In the genomic region with DNA sequence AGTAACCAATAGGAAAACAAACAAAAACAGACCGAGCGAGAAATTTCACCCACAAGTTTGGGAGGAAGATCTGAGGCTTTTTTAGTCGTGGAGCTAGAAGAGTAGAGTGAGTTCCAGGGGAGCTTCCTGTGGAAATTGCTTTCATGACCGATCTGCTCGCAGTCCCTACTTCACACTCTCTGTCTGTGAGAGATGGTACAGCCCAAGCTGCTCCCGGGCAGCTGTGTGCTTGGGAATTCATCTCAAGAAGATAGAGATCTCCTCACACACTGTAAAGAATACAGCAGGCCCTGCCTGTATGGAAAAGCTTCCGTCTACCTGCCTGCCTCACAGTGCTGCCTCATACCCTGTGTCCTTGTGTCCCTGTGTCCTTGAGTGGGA, we compare ENCODE assay signal across 13 mouse cellular contexts. TPM values are rescaled to one million over a fixed set of nuclear protein-coding genes. Genes with fewer than 3 reads are reported as not detected.
DNase-seq lines count a peak whose midpoint lies in the region; ATAC-seq and TF ChIP-seq lines count a peak whose summit lies in the region.
"Had no signal": no experiment of that assay in that cellular context is flagged by ENCODE, and none has a peak within 500 bp of the region (broad histone marks: within the 10 kb centered on the region; RNA-seq: fewer than 3 reads in every experiment).

No protein-coding gene starts in this region.

- H3K4me3 ChIP-seq in forebrain, embryonic 11.5 days (ENCODE audit: low read depth, low read length), result no peak overlapping the region
- no peak overlapping the region for H3K4me3 ChIP-seq in forebrain, embryonic 16.5 days (replicated peaks; ENCODE audit: low read length)
- H3K4me3 ChIP-seq in heart, postnatal 0 days (ENCODE audit: low read depth, low read length), result no peak overlapping the region
- no peak overlapping the region for H3K4me3 ChIP-seq in lung, embryonic 16.5 days (ENCODE audit: low read length)
- H3K4me3 ChIP-seq in lung, postnatal 0 days (ENCODE audit: low read depth, low read length), result no peak overlapping the region
- no peak overlapping the region for H3K4me3 ChIP-seq in forebrain, postnatal 0 days (ENCODE audit: low read depth, low read length)
- H3K4me3 ChIP-seq in intestine, embryonic 15.5 days (replicated peaks), result no peak overlapping the region
- H3K4me3 ChIP-seq: liver, embryonic 15.5 days had no signal

- WGBS in forebrain, embryonic 11.5 days, result 41% methylated on average over 7 of the region's 7 CpGs
- 30% methylated on average over 7 of the region's 7 CpGs for WGBS in forebrain, embryonic 16.5 days
- WGBS in heart, postnatal 0 days, result 36% methylated on average over 7 of the region's 7 CpGs
- WGBS in lung, embryonic 16.5 days, result 41% methylated on average over 7 of the region's 7 CpGs
- WGBS in lung, postnatal 0 days, result 38% methylated on average over 7 of the region's 7 CpGs
- 23% methylated on average over 7 of the region's 7 CpGs for WGBS in forebrain, postnatal 0 days
- 53% methylated on average over 7 of the region's 7 CpGs for WGBS in intestine, embryonic 15.5 days

- H3K9me3 ChIP-seq in forebrain, embryonic 11.5 days (ENCODE audit: control insufficient read depth, low read length), result no peaks in the 10 kb centered on the region; the same call in 1 of the 2 replicates
- H3K9me3 ChIP-seq in forebrain, embryonic 16.5 days (ENCODE audit: control insufficient read depth, low read length), result no peaks in the 10 kb centered on the region
- H3K9me3 ChIP-seq in heart, postnatal 0 days (replicated peaks; ENCODE audit: control insufficient read depth, low read length), result no peaks in the 10 kb centered on the region
- no peaks in the 10 kb centered on the region for H3K9me3 ChIP-seq in lung, embryonic 16.5 days (ENCODE audit: control insufficient read depth, low read length)
- no peaks in the 10 kb centered on the region for H3K9me3 ChIP-seq in lung, postnatal 0 days (ENCODE audit: low read length)
- H3K9me3 ChIP-seq in forebrain, postnatal 0 days (ENCODE audit: low read length), result no peaks in the 10 kb centered on the region
- H3K9me3 ChIP-seq in intestine, embryonic 15.5 days, result no peaks in the 10 kb centered on the region
- H3K9me3 ChIP-seq: liver, embryonic 15.5 days had no signal

- H3K4me2 ChIP-seq in forebrain, embryonic 11.5 days (ENCODE audit: low read depth, low read length, severe bottlenecking), result no peak overlapping the region
- H3K4me2 ChIP-seq in forebrain, embryonic 16.5 days (ENCODE audit: low read length), result no peak overlapping the region
- H3K4me2 ChIP-seq in heart, postnatal 0 days (ENCODE audit: low read depth, low read length), result no peak overlapping the region; the same call in 1 of the 2 replicates
- no peak overlapping the region for H3K4me2 ChIP-seq in lung, embryonic 16.5 days (ENCODE audit: low read depth, low read length)
- H3K4me2 ChIP-seq in lung, postnatal 0 days (replicated peaks; ENCODE audit: low read depth, low read length), result no peak overlapping the region
- H3K4me2 ChIP-seq in forebrain, postnatal 0 days (ENCODE audit: low read depth), result no peak overlapping the region
- H3K4me2 ChIP-seq in intestine, embryonic 15.5 days (replicated peaks), result no peak overlapping the region
- H3K4me2 ChIP-seq: liver, embryonic 15.5 days had no signal

- peaks cover 18% of the 10 kb centered on the region; the same call in 1 of the 2 replicates for H3K4me1 ChIP-seq in forebrain, embryonic 11.5 days (replicated peaks; ENCODE audit: control insufficient read depth, insufficient read depth, low read length)
- H3K4me1 ChIP-seq in forebrain, embryonic 16.5 days (replicated peaks; ENCODE audit: control insufficient read depth, insufficient read depth, low read length), result peaks cover 26% of the 10 kb centered on the region
- H3K4me1 ChIP-seq in heart, postnatal 0 days (ENCODE audit: control insufficient read depth, insufficient read depth), result peaks cover 28% of the 10 kb centered on the region
- peaks cover 18% of the 10 kb centered on the region for H3K4me1 ChIP-seq in lung, embryonic 16.5 days (replicated peaks; ENCODE audit: control insufficient read depth, insufficient read depth, low read length)
- peaks cover 20% of the 10 kb centered on the region; the same call in 1 of the 2 replicates for H3K4me1 ChIP-seq in lung, postnatal 0 days (ENCODE audit: insufficient read depth, low read depth, low read length)
- no peaks in the 10 kb centered on the region for H3K4me1 ChIP-seq in forebrain, postnatal 0 days (ENCODE audit: insufficient read depth)
- H3K4me1 ChIP-seq in intestine, embryonic 15.5 days (replicated peaks), result peaks cover 50% of the 10 kb centered on the region

- no peak for TF ChIP-seq CTCF in heart, postnatal 0 days (IDR thresholded peaks at IDR 0.05; ENCODE audit: low read depth)
- TF ChIP-seq CTCF in lung, postnatal 0 days (IDR thresholded peaks at IDR 0.05), result no peak
- TF ChIP-seq CTCF in forebrain, postnatal 0 days (IDR thresholded peaks at IDR 0.05; ENCODE audit: low read depth), result no peak

- H3K27me3 ChIP-seq in forebrain, embryonic 11.5 days (ENCODE audit: control insufficient read depth, insufficient read depth, low read length), result no peaks in the 10 kb centered on the region
- no peaks in the 10 kb centered on the region for H3K27me3 ChIP-seq in forebrain, embryonic 16.5 days (replicated peaks; ENCODE audit: control insufficient read depth, insufficient read depth, low read length)
- H3K27me3 ChIP-seq in heart, postnatal 0 days (ENCODE audit: control insufficient read depth, insufficient read depth, low read length), result no peaks in the 10 kb centered on the region
- H3K27me3 ChIP-seq in lung, embryonic 16.5 days (ENCODE audit: control insufficient read depth, insufficient read depth, low read depth, low read length), result no peaks in the 10 kb centered on the region
- no peaks in the 10 kb centered on the region for H3K27me3 ChIP-seq in lung, postnatal 0 days (replicated peaks; ENCODE audit: insufficient read depth, low read length)
- no peaks in the 10 kb centered on the region for H3K27me3 ChIP-seq in forebrain, postnatal 0 days (ENCODE audit: insufficient read depth, low read length)
- no peaks in the 10 kb centered on the region for H3K27me3 ChIP-seq in intestine, embryonic 15.5 days (replicated peaks)
- H3K27me3 ChIP-seq: liver, embryonic 15.5 days had no signal

- no peak for TF ChIP-seq EP300 in heart, postnatal 0 days (IDR thresholded peaks at IDR 0.05; ENCODE audit: low read depth)
- TF ChIP-seq EP300 in lung, postnatal 0 days (IDR thresholded peaks at IDR 0.05), result no peak

- no peak for DNase-seq in forebrain, embryonic 11.5 days (ENCODE audit: low spot score)
- DNase-seq in heart, postnatal 0 days (ENCODE audit: low spot score), result no peak
- DNase-seq in heart, adult 8-10 months (ENCODE audit: low spot score), result no peak
- DNase-seq in lung, postnatal 0 days (ENCODE audit: low spot score), result no peak
- peak; percentile 24 for DNase-seq in forebrain, postnatal 0 days
- DNase-seq: cerebellum, adult 8-10 months; kidney, postnatal 10 days; left cerebral cortex, postnatal 4 days; thymus, adult 18-20 months had no signal

- peak overlapping the region; percentile 62; the same call in 1 of the 2 replicates for H3K27ac ChIP-seq in forebrain, embryonic 11.5 days (ENCODE audit: low read depth, low read length)
- no peak overlapping the region for H3K27ac ChIP-seq in forebrain, embryonic 16.5 days (ENCODE audit: low read length)
- H3K27ac ChIP-seq in heart, postnatal 0 days (ENCODE audit: low read depth), result 0 out of 2 replicates have a peak overlapping the region, but pooled peaks have one; percentile 1
- H3K27ac ChIP-seq in lung, embryonic 16.5 days (ENCODE audit: low read length), result no peak overlapping the region
- no peak overlapping the region for H3K27ac ChIP-seq in lung, postnatal 0 days (ENCODE audit: low read length)
- H3K27ac ChIP-seq in forebrain, postnatal 0 days (ENCODE audit: low read depth, low read length), result peak overlapping the region; percentile 9; the same call in 1 of the 2 replicates
- H3K27ac ChIP-seq in intestine, embryonic 15.5 days, result no peak overlapping the region
- H3K27ac ChIP-seq: liver, embryonic 15.5 days had no signal

- no peak overlapping the region for H3K9ac ChIP-seq in forebrain, embryonic 11.5 days (ENCODE audit: low read length)
- H3K9ac ChIP-seq in forebrain, embryonic 16.5 days (replicated peaks; ENCODE audit: low read depth, low read length), result no peak overlapping the region
- no peak overlapping the region for H3K9ac ChIP-seq in heart, postnatal 0 days (replicated peaks; ENCODE audit: low read depth, low read length)
- 0 out of 2 replicates have a peak overlapping the region, but pooled peaks have one; percentile 11 for H3K9ac ChIP-seq in lung, embryonic 16.5 days (ENCODE audit: low read length)
- H3K9ac ChIP-seq in lung, postnatal 0 days (replicated peaks; ENCODE audit: low read depth), result no peak overlapping the region
- no peak overlapping the region for H3K9ac ChIP-seq in forebrain, postnatal 0 days
- no peak overlapping the region for H3K9ac ChIP-seq in intestine, embryonic 15.5 days
- H3K9ac ChIP-seq: liver, embryonic 15.5 days had no signal

- no peak for ATAC-seq in forebrain, embryonic 11.5 days (replicated peaks; ENCODE audit: low FRiP score)
- ATAC-seq in forebrain, embryonic 16.5 days, result no peak
- ATAC-seq in heart, postnatal 0 days (ENCODE audit: insufficient read depth, low read depth), result no peak
- no peak for ATAC-seq in lung, embryonic 16.5 days (ENCODE audit: low read depth)
- ATAC-seq in lung, postnatal 0 days, result no peak
- peak; percentile 30; the same call in 1 of the 2 replicates for ATAC-seq in forebrain, postnatal 0 days
- ATAC-seq in intestine, embryonic 15.5 days, result no peak

- H3K36me3 ChIP-seq in forebrain, embryonic 11.5 days (ENCODE audit: control insufficient read depth, insufficient read depth, low read length), result peaks cover 14% of the 10 kb centered on the region; the same call in 1 of the 2 replicates
- peaks cover 20% of the 10 kb centered on the region for H3K36me3 ChIP-seq in forebrain, embryonic 16.5 days (ENCODE audit: control insufficient read depth, insufficient read depth)
- H3K36me3 ChIP-seq in heart, postnatal 0 days (replicated peaks; ENCODE audit: control insufficient read depth, insufficient read depth, low read length), result peaks cover 27% of the 10 kb centered on the region
- peaks cover 18% of the 10 kb centered on the region for H3K36me3 ChIP-seq in lung, embryonic 16.5 days (ENCODE audit: control insufficient read depth, insufficient read depth, low read length)
- H3K36me3 ChIP-seq in lung, postnatal 0 days (ENCODE audit: insufficient read depth, low read length), result peaks cover 13% of the 10 kb centered on the region; the same call in 1 of the 2 replicates
- H3K36me3 ChIP-seq in forebrain, postnatal 0 days (ENCODE audit: insufficient read depth), result peaks cover 23% of the 10 kb centered on the region
- H3K36me3 ChIP-seq in intestine, embryonic 15.5 days, result peaks cover 10% of the 10 kb centered on the region

RNA-seq across cellular contexts. Expression of gene Acvr1b, which starts 18.4 kb away (rescaled TPM):
- 15.0 and 16.0 TPM in 2 replicates for polyA plus RNA-seq in forebrain, embryonic 11.5 days (2014; fragmentation: Nextera tagmentation; extraction: Ambion mirVana)
- 26.0 and 27.4 TPM in 2 replicates for polyA plus RNA-seq in forebrain, embryonic 16.5 days (2015; fragmentation: Nextera tagmentation; extraction: Ambion mirVana)
- 22.3 and 25.9 TPM in 2 replicates for total RNA-seq in heart, postnatal 0 days (2014; rRNA removed; ENCODE audit: low replicate concordance)
- polyA plus RNA-seq in heart, postnatal 0 days (2015; fragmentation: Nextera tagmentation; extraction: Ambion mirVana), result 5.2 and 5.8 TPM in 2 replicates
- total RNA-seq in heart, adult 8-10 months (2022), result 10 to 100 TPM; 12.1 to 14.7 (median 13.9) TPM
- 6.8 and 7.9 TPM in 2 replicates for polyA plus RNA-seq in lung, embryonic 16.5 days (2015; fragmentation: Nextera tagmentation; extraction: Ambion mirVana)
- 6.6 and 7.4 TPM in 2 replicates for polyA plus RNA-seq in lung, postnatal 0 days (2015; fragmentation: Nextera tagmentation; extraction: Ambion mirVana)
- 74.2 and 80.4 TPM in 2 replicates for total RNA-seq in forebrain, postnatal 0 days (2014; rRNA removed)
- 13.2 and 17.4 TPM in 2 replicates for polyA plus RNA-seq in forebrain, postnatal 0 days (2015; fragmentation: Nextera tagmentation; extraction: Ambion mirVana)
- 9.1 and 9.3 TPM in 2 replicates for polyA plus RNA-seq in intestine, embryonic 15.5 days (2015; fragmentation: Nextera tagmentation; extraction: Ambion mirVana)

RNA-seq across cellular contexts. Expression of gene Grasp, which starts 31.7 kb away (rescaled TPM):
- polyA plus RNA-seq in forebrain, embryonic 11.5 days (2014; fragmentation: Nextera tagmentation; extraction: Ambion mirVana), result 4.6 and 5.6 TPM in 2 replicates
- 1.3 and 1.8 TPM in 2 replicates for polyA plus RNA-seq in forebrain, embryonic 16.5 days (2015; fragmentation: Nextera tagmentation; extraction: Ambion mirVana)
- total RNA-seq in heart, postnatal 0 days (2014; rRNA removed; ENCODE audit: low replicate concordance), result 8.0 and 21.3 TPM in 2 replicates
- 2.0 and 2.3 TPM in 2 replicates for polyA plus RNA-seq in heart, postnatal 0 days (2015; fragmentation: Nextera tagmentation; extraction: Ambion mirVana)
- 10 to 100 TPM in 1 of 4 experiments, 1 to 10 TPM in 3; 7.6 to 10.2 (median 9.5) TPM for total RNA-seq in heart, adult 8-10 months (2022)
- 5.6 and 6.1 TPM in 2 replicates for polyA plus RNA-seq in lung, embryonic 16.5 days (2015; fragmentation: Nextera tagmentation; extraction: Ambion mirVana)
- 8.2 and 8.6 TPM in 2 replicates for polyA plus RNA-seq in lung, postnatal 0 days (2015; fragmentation: Nextera tagmentation; extraction: Ambion mirVana)
- 8.8 and 11.1 TPM in 2 replicates for total RNA-seq in forebrain, postnatal 0 days (2014; rRNA removed)
- polyA plus RNA-seq in forebrain, postnatal 0 days (2015; fragmentation: Nextera tagmentation; extraction: Ambion mirVana), result 3.3 and 3.4 TPM in 2 replicates
- polyA plus RNA-seq in intestine, embryonic 15.5 days (2015; fragmentation: Nextera tagmentation; extraction: Ambion mirVana), result 3.9 and 4.8 TPM in 2 replicates

Comparison
In these comparisons a context has a peak if more than half of its experiments do, and no peak if none do; other contexts are left out.
1. H3K27ac ChIP-seq: peak in forebrain, embryonic 11.5 days (single experiment), heart, postnatal 0 days (single experiment) and forebrain, postnatal 0 days (single experiment); none in forebrain, embryonic 16.5 days (single experiment), lung, embryonic 16.5 days (single experiment), lung, postnatal 0 days (single experiment) and intestine, embryonic 15.5 days (single experiment).